In genomic region chr2:10034976-10035375, GRCm38 (mm10) we compare ENCODE assay signal across 14 mouse cellular contexts.
"Had no signal": no experiment of that assay in that cellular context is flagged by ENCODE, and none has a peak within 500 bp of the region (broad histone marks: within the 10 kb centered on the region; RNA-seq: fewer than 3 reads in every experiment).

No protein-coding gene starts in this region.

- H3K27me3 ChIP-seq: kidney, embryonic 15.5 days; liver, embryonic 13.5 days; neural tube, embryonic 13.5 days had no signal

- H3K9ac ChIP-seq: kidney, embryonic 15.5 days; liver, embryonic 13.5 days; neural tube, embryonic 13.5 days had no signal

- H3K4me3 ChIP-seq: kidney, embryonic 15.5 days; left cerebral cortex, adult 2 months; liver, embryonic 13.5 days; neural tube, embryonic 13.5 days had no signal

- DNase-seq: kidney, postnatal 10 days; kidney, postnatal 36 days; layer of hippocampus, postnatal 36 days; liver, embryonic 13.5 days; lung, adult 2 months; lung, postnatal 14 days; lung, postnatal 4 days; midbrain, embryonic 14.5 days; thymus, adult 18-20 months; thymus, postnatal 36 days had no signal

- H3K9me3 ChIP-seq: kidney, embryonic 15.5 days; liver, embryonic 13.5 days; neural tube, embryonic 13.5 days had no signal

- H3K27ac ChIP-seq: kidney, embryonic 15.5 days; left cerebral cortex, adult 2 months; liver, embryonic 13.5 days; neural tube, embryonic 13.5 days had no signal

- H3K4me2 ChIP-seq: kidney, embryonic 15.5 days; liver, embryonic 13.5 days; midbrain, embryonic 11.5 days; neural tube, embryonic 13.5 days had no signal

- H3K4me1 ChIP-seq: neural tube, embryonic 13.5 days had no signal
